Mouse (Mus musculus) heart, adult 2 months (tissue): Measurements from ENCODE around the gene Serpinc1.

Source experiments
- CTCF ChIP-seq: fragments of 200-600 bp; IDR thresholded peaks from 2 replicates; pipeline ENCODE4 v1.8.1; 2022; ENCODE audit warnings: antibody characterized with exemption, mild to moderate bottlenecking, moderate library complexity
- POLR2A ChIP-seq: fragments of 200-500 bp; IDR thresholded peaks from 2 replicates; pipeline ENCODE4 v1.6.1; 2011; ENCODE audit warnings: mild to moderate bottlenecking, low read depth, low read length, control low read depth; ENCODE audit not compliant: insufficient read depth

GRCm38 (mm10) chr1:161008038-161008437 is 29.7 kb downstream of the Serpinc1 start:
- TF ChIP-seq CTCF (no peak), POLR2A (no peak)
